Mouse (Mus musculus): Measurements from ENCODE around the gene Npas3. TPM values are rescaled to one million over a fixed set of nuclear protein-coding genes. Genes with fewer than 3 reads are reported as not detected.
A peak's percentile ranks its signal among the peaks of the same experiment; 100 is the strongest.

Npas3 gene
- total RNA-seq, 2 experiments from 2014 or later = 0.22 TPM; not detected in 1

- Histone ChIP-seq H3K27ac (no peak overlapping the region), H3K4me3 (no peak overlapping the region)
- no peak for TF ChIP-seq CTCF (IDR thresholded peaks at IDR 0.05)
- no peak for DNase-seq
- intact Hi-C loops (cut with DNase I) = no loop called here
Measured at GRCm38 (mm10) chr12:53656301-53656700, 407.8 kb downstream of the Npas3 start.

GRCm38 (mm10) chr12:53664084-53664483 is 415.6 kb downstream of the Npas3 start:
- no peak overlapping the region for H3K27ac ChIP-seq
- intact Hi-C loops (cut with DNase I) = no loop called here
- TF ChIP-seq CTCF (IDR thresholded peaks at IDR 0.05) = no peak

GRCm38 (mm10) chr12:53671846-53672245 is 423.4 kb downstream of the Npas3 start:
- intact Hi-C loops (cut with DNase I) = no loop called here
- no peak overlapping the region for H3K27ac ChIP-seq
- DNase-seq = no peak
- no peak overlapping the region for H3K4me3 ChIP-seq
- no peak for TF ChIP-seq CTCF (IDR thresholded peaks at IDR 0.05)

More at GRCm38 (mm10) chr12:53664084-53664483, 415.6 kb downstream of the Npas3 start:
- no peak overlapping the region for H3K4me3 ChIP-seq
- DNase-seq = no peak

- no peak for TF ChIP-seq CTCF (IDR thresholded peaks at IDR 0.05)
- intact Hi-C loops (cut with DNase I) = no loop called here
- Histone ChIP-seq H3K4me3 (no peak overlapping the region), H3K27ac (no peak overlapping the region)
- no peak for DNase-seq
Measured at GRCm38 (mm10) chr12:53677091-53677630, 428.7 kb downstream of the Npas3 start.

GRCm38 (mm10) chr12:53678166-53678565 is 429.7 kb downstream of the Npas3 start:
- no peak for TF ChIP-seq CTCF (IDR thresholded peaks at IDR 0.05)
- Histone ChIP-seq H3K4me3 (no peak overlapping the region), H3K27ac (no peak overlapping the region)
- DNase-seq = no peak
- intact Hi-C loops (cut with DNase I) = no loop called here

GRCm38 (mm10) chr12:53679161-53679560 is 430.7 kb downstream of the Npas3 start:
- intact Hi-C loops (cut with DNase I) = no loop called here
- no peak for TF ChIP-seq CTCF (IDR thresholded peaks at IDR 0.05)
- no peak for DNase-seq
- no peak overlapping the region for H3K27ac ChIP-seq
- no peak overlapping the region for H3K4me3 ChIP-seq

GRCm38 (mm10) chr12:53680501-53680900 is 432.0 kb downstream of the Npas3 start:
- Histone ChIP-seq H3K4me3 (no peak overlapping the region), H3K27ac (no peak overlapping the region)
- no peak for DNase-seq
- intact Hi-C loops (cut with DNase I) = no loop called here
- no peak for TF ChIP-seq CTCF (IDR thresholded peaks at IDR 0.05)

GRCm38 (mm10) chr12:53682036-53682435 is 433.6 kb downstream of the Npas3 start:
- no peak for DNase-seq
- Histone ChIP-seq H3K27ac (no peak overlapping the region), H3K4me3 (no peak overlapping the region)
- intact Hi-C loops (cut with DNase I) = no loop called here
- TF ChIP-seq CTCF (IDR thresholded peaks at IDR 0.05) = no peak; the same call in 1 of the 2 replicates

GRCm38 (mm10) chr12:53692471-53692870 is 444.0 kb downstream of the Npas3 start:
- Histone ChIP-seq H3K4me3 (no peak overlapping the region), H3K27ac (no peak overlapping the region)
- DNase-seq = no peak
- no peak for TF ChIP-seq CTCF (IDR thresholded peaks at IDR 0.05)
- intact Hi-C loops (cut with DNase I) = no loop called here

GRCm38 (mm10) chr12:53694346-53694745 is 445.9 kb downstream of the Npas3 start:
- Histone ChIP-seq H3K27ac (no peak overlapping the region), H3K4me3 (no peak overlapping the region)
- intact Hi-C loops (cut with DNase I) = no loop called here
- DNase-seq = no peak
- no peak for TF ChIP-seq CTCF (IDR thresholded peaks at IDR 0.05)

- no peak for DNase-seq
- TF ChIP-seq CTCF (IDR thresholded peaks at IDR 0.05) = no peak
- intact Hi-C loops (cut with DNase I) = no loop called here
Measured at GRCm38 (mm10) chr12:53695324-53695723, 446.8 kb downstream of the Npas3 start.

GRCm38 (mm10) chr12:53697645-53698044 is 449.2 kb downstream of the Npas3 start:
- no peak for DNase-seq
- Histone ChIP-seq H3K27ac (no peak overlapping the region), H3K4me3 (no peak overlapping the region)
- TF ChIP-seq CTCF (IDR thresholded peaks at IDR 0.05) = no peak
- intact Hi-C loops (cut with DNase I) = no loop called here

More at GRCm38 (mm10) chr12:53695324-53695723, 446.8 kb downstream of the Npas3 start:
- Histone ChIP-seq H3K27ac (no peak overlapping the region), H3K4me3 (no peak overlapping the region)

GRCm38 (mm10) chr12:53698483-53699227 is 450.2 kb downstream of the Npas3 start:
- DNase-seq = no peak

GRCm38 (mm10) chr12:53719896-53720295 is 471.4 kb downstream of the Npas3 start:
- Histone ChIP-seq H3K4me3 (no peak overlapping the region), H3K27ac (no peak overlapping the region)
- TF ChIP-seq CTCF (IDR thresholded peaks at IDR 0.05) = peak; percentile 41
- intact Hi-C loops (cut with DNase I) = no loop called here
- DNase-seq = no peak

More at GRCm38 (mm10) chr12:53698483-53699227, 450.2 kb downstream of the Npas3 start:
- Histone ChIP-seq H3K4me3 (no peak overlapping the region), H3K27ac (no peak overlapping the region)
- intact Hi-C loops (cut with DNase I) = no loop called here
- no peak for TF ChIP-seq CTCF (IDR thresholded peaks at IDR 0.05)
